Mouse (Mus musculus) heart, adult 18-20 months (tissue): ENCODE measurements around the gene Eya4. TPM values are rescaled to one million over a fixed set of nuclear protein-coding genes. Genes with fewer than 3 reads are reported as not detected.

Source experiments
- DNase-seq, 2 experiments: peaks; one replicate each; pipeline ENCODE4 v3.0.0; 2021 to 2022; ENCODE audit warnings: mixed read lengths in 1 of 2
- total RNA-seq, 2 experiments: library from RNA; stranded (reverse); gene quantifications; 2 replicates each; pipeline ENCODE4 v1.2.3; 2021

Gene Eya4
- total RNA-seq, 2 experiments from 2014 or later = 0.05 to 0.46 TPM

DNA sequence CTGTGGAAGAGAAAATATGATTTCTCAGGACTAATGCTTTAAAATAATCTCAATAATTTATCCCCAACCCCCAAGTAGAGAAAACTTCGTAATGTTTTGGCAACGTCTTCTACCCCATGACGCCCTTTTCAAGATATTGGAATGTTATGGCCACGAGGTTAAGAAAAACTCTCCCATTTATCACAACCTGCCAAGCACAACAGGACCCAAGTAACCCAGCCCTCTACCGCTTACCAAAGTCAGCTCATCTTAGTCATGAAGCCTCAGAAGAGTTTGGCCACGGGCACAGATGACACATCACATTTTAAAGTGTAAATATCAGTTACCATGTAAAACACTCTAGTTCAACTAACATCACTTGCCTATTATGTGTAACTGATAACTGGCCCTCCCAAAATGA lies 117.2 kb downstream of the Eya4 start:
- peak in 1 of 2 experiments; percentile 1 for DNase-seq

GRCm38 (mm10) chr10:23230863-23231262 lies 119.7 kb downstream of the Eya4 start:
- DNase-seq = no peak

- no peak for DNase-seq
Measured at GRCm38 (mm10) chr10:23223336-23223735, 127.2 kb downstream of the Eya4 start.

DNA sequence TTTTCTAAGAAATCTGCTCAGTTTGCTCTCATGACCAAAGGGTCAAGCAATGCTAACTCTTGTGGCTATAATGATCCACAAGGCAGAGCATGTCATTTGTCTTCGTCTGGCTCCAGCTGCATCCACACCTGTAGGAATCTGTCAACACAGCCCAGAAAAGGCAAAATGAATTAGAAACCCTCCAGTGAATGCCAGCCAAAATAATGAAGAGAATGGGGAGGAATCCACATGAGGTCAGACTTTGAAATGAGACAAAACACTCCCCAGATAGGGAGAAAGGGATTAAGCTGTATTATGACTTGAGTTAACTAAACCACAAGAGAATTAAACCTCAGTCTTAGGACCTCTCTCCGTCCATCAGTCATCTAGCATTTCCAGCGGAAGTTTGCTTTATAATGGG lies 130.2 kb downstream of the Eya4 start:
- DNase-seq = no peak

- DNase-seq = no peak
Measured at GRCm38 (mm10) chr10:23216815-23217214, 133.8 kb downstream of the Eya4 start.

DNA sequence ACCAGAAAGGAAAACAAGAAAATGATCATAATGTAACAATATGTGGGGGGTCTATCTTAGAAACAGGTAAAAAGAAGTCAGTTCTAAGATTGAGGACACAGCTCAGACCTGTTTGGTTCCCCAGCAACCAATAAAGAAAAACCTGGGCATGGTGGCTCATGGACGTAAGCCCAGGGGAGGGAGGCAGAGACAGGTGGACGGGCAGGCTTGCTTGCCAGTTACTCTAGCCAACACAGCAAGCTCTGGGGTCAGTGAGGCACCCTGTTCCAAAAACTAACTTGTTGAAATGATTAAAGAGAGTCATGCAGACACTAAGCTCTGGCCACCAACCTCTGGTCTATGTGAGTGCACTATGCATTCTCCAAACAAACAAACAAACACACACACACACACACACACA lies 139.2 kb downstream of the Eya4 start:
- DNase-seq = no peak

GRCm38 (mm10) chr10:23203885-23204284 lies 146.7 kb downstream of the Eya4 start:
- peak; percentile 5 to 15 for DNase-seq

DNA sequence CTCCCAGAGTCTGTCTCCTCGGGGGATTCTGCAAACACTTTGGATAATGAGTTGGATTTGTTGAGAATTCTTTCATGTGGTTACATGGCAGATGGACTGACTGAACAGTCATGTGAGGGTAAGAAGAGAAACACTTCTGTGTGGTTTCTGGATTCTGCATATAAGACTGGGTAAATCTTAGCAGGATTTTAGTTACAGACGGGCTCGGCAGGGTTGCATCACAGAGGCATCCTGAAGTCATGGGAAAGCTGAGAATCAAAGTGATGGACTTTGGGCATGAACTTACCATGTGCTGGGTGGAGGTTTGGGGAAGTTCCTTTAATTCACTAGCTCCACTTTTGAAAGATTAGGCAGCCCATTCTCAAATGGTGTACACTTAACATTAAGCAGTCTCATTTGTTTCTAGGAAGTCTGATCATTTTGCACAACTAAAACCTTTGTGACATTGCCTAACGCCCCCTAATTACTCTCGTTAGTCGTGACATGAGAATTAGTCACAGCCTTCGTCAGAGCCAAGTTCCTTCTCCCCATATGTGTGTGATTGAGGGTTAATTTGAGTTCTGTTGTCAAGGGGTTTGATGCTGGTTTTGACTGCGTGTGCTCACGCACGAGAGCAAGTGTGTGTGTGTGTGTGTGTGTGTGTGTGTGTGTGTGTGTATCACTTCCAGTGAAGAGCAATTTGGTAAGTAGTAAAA lies 147.3 kb downstream of the Eya4 start:
- no peak for DNase-seq

DNA sequence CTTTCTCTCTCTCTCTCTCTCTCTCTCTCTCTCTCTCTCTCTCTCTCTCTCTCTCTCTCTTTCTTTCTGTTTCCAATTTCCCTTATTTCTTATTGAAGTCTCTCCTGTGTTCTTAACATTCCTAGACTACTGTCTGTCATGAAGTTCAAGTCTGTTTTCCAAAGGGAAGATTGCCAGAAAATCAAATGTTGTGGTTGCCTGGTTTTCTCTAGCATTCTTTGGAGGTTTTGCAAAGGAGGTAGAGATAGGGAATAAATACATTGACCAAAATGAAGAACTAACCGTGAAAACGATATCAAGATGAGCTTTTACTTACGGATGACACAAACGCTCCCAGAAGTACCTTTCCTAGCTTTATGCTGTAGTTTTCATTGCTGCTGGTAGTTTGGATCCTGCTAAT lies 148.0 kb downstream of the Eya4 start:
- no peak for DNase-seq

GRCm38 (mm10) chr10:23198251-23198650 lies 152.3 kb downstream of the Eya4 start:
- no peak for DNase-seq

GRCm38 (mm10) chr10:23196336-23196735 lies 154.2 kb downstream of the Eya4 start:
- no peak for DNase-seq

GRCm38 (mm10) chr10:23195337-23195736 lies 155.2 kb downstream of the Eya4 start:
- no peak for DNase-seq

- no peak for DNase-seq
Measured at GRCm38 (mm10) chr10:23189836-23190235, 160.8 kb downstream of the Eya4 start.

DNA sequence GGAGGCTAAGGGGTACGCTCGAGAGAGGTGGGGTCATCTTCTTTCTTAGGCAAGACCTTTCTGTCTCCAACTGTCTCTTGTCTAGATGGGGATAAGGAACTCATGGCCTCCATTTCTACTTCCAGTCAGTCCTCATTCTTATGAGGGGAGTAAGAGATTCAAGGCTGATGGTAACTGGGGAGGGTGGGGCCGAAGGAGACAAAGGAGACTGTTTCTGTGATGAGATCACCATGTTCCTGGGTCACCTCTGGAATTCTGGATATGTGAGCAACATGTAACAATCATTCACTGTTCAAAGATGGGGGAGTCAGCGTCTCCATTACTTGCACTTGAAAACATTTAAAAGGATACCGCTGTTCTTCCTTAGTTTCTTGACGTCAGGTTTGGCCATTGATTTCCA lies 165.2 kb downstream of the Eya4 start:
- no peak for DNase-seq

DNA sequence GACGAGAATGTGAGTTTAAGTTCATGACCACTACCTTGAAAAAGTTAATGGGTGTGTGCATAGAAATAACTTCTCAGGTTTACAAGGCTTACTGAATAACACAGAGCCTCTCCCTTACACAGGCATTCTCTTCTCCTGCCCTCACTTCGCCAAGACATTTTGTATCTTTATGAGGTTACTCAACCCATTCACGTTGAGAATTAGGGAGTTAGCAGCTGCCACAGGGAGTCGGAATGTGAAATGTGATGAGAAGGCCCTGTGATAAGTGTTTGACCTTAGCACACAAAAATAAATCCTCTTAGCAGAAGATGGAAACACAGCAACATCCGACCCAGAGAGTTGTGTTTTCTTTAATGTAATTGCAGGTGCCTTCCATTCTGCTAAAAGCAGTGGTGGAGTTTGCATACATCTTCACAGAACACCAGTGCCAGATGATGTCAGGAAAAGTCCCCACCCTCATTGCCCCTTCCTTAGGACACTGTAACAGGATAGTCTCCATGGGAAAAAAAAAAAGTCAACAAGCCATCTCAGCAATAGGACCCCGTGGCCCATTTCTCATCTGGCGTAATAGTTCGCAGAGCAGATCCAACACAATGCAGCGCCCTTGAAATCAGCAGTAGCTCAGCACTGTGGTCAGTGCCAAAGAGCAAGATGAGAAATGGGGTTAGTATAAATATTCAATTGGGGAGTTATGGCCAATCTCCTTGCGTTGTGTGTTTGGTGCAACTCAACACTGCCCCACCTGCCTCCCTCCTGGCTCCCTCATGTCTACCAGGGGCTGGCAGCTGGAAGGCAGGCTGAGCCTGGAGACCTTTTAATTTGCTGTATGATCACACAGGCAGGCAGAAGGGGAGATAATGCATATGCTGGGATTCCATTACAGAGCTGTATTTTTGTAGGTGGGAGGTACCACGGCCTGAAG lies 168.8 kb downstream of the Eya4 start:
- no peak for DNase-seq

GRCm38 (mm10) chr10:23179285-23179684 lies 171.3 kb downstream of the Eya4 start:
- no peak for DNase-seq

DNA sequence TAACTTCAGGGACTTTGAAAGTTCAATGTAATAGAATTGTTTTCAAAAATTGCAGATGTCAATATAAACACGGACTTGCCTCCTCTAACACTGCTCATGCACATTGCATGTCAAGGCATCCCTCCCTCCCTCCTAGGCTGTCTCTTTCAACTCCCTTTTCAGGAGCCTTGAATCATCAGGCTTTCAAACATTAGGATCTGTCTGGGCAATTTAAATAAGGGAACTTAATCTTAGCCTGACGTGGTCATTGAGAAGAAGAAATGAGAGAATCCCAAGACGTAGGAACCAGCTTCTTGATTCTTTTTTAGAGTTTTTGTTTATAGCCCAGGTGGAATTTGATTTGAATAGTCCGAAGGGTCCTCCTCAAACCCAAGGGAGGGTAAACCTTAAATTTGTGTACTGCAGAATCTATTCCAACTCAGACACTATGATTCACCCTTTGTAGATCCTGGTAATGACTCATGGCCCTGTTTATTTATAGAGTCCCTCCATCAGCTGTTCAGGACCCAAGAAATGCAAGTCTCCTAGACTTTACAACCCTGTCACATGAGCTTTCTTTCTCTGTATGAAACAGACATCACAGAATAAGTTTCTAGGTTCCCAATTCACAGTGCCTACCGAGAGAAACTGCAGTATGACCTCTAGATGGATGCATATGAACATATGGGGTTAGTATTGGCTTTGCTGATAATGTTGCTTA lies 173.1 kb downstream of the Eya4 start:
- no peak for DNase-seq

GRCm38 (mm10) chr10:23176666-23177346 lies 173.8 kb downstream of the Eya4 start:
- peak in 1 of 2 experiments; percentile 3 for DNase-seq

DNA sequence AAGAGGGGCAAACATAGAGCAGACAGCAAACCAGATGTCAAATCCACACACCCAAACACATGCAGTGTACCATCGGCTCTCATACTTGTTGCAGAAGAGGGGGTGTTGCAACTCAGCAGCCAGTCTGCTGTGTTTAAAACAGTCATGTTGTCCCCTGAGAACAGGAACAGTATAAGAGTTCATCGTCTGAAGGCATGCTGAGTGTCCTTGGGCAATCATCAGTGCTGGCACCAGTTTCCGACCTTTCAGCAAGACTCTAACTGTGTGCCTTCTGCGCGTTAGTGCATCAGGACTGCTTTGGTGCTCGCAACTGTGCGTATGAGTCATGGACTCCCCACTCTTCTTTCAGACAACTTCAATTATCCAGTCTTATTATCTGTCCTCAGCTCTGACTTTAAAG lies 179.0 kb downstream of the Eya4 start:
- no peak for DNase-seq

DNA sequence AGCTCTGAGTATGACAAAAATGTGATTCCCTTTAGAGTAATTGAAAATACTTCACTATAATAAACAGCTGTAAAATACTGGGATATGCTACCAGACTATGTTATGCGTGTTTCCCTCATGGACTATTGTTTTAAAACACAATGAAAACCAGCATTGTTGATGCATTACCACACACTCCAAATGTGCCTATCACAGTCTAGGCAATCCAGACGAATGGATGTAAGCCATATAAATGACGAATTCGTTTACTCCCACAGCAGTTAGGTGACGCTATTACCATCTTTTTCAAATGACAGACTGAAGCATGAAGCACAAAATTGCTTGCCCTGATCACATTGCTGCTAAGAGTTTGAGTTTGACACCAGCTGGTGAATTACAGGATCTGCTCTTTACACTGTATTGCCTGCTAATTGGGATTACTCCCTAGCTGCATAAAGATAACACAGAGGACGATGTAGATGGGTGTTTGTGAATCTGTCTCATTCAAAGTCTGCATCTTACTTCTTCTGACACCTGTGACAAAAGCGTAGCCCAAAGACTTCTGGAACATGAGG lies 185.4 kb downstream of the Eya4 start:
- DNase-seq = no peak

DNA sequence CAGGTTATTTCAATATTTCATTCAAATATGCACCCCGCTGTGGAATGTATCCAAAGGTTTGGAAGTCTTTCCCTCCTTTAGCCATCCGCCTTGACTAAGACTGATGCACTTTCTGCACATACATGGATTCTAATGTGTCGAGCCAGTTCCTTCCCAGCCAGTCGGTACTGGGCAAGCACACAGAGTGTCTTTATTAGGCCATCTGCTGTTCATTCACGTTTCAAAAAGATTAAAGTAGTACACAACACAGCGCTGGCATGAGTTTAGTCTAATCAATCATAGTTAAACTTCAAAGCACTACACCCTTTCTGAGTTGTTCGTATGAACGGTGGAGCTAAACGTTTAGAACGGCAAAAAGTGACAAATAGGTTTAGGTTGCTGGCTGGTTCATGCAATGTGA lies 190.7 kb downstream of the Eya4 start:
- DNase-seq = no peak

GRCm38 (mm10) chr10:23159138-23159537 lies 191.4 kb downstream of the Eya4 start:
- DNase-seq = no peak
